Mouse (Mus musculus) embryonic fibroblast, embryonic 13.5 days (primary cell): ENCODE measurements around the gene Gtf2ird1.

Experiments
- CTCF ChIP-seq: IDR thresholded peaks from 2 replicates; pipeline ENCODE4 v1.5.1; 2011; ENCODE audit warnings: mild to moderate bottlenecking, control low read depth, low read length, moderate library complexity, borderline replicate concordance; ENCODE audit not compliant: insufficient read depth
- POLR2A ChIP-seq: IDR thresholded peaks from 2 replicates; pipeline ENCODE4 v1.6.1; 2011; ENCODE audit warnings: low read depth, mild to moderate bottlenecking, control low read depth, low read length, moderate library complexity

DNA sequence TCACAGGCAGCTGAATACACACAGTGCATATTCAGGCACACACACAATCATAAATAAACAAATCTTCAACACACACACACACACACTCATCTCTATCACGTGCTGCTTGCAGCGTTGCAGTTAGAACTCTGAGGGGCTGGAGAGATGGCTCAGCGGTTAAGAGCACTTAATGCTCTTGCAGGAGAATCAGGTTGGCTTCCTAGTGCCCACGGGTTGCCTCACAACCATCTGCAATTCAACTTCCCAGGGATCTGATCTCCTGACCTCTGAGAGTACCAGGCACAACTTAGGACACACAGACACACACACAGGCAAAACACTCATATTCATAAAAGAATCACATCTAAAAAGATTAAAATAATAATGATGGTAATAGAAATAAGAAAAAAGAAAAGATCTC is 39.3 kb upstream of the Gtf2ird1 start:
- TF ChIP-seq CTCF (no peak), POLR2A (no peak)
